Mouse (Mus musculus) brain, embryonic 14.5 days (tissue): ENCODE data around the gene 1700024P04Rik. TPM values are rescaled to one million over a fixed set of nuclear protein-coding genes. Genes with fewer than 3 reads are reported as not detected.
"Not testable (repeated sequence)": the region's sequence is repeated elsewhere in the genome, so short reads cannot be mapped to it uniquely, and the experiment has no call there.

ENCODE experiments used
- DNase-seq: peaks from one replicate; pipeline ENCODE4 v3.0.0-alpha.2; 2011; ENCODE audit warnings: low read depth
- CTCF ChIP-seq: fragments of 200-500 bp; IDR thresholded peaks from 2 replicates; pipeline ENCODE4 v1.5.1; 2012; ENCODE audit warnings: inconsistent platforms, mild to moderate bottlenecking, moderate library complexity, borderline replicate concordance; ENCODE audit not compliant: insufficient read depth, insufficient read length; ENCODE audit errors: extremely low read depth
- POLR2A ChIP-seq: fragments of 200-500 bp; IDR thresholded peaks from 2 replicates; pipeline ENCODE4 v1.6.1; 2012; ENCODE audit warnings: mild to moderate bottlenecking, inconsistent platforms, borderline replicate concordance; ENCODE audit not compliant: poor library complexity, insufficient read depth, insufficient read length, severe bottlenecking; ENCODE audit errors: extremely low read depth
- polyA plus RNA-seq: library from polyadenylated mRNA; depleted of rRNA; stranded (reverse); fragments of >200 nt; gene quantifications from 2 replicates; pipeline ENCODE4 v1.2.3, GENCODE M21; 2012; rRNA removed

1700024P04Rik gene
- polyA plus RNA-seq: not detected in 2 replicates

GRCm38 (mm10) chr13:98984465-98984864 is at the start of gene 1700024P04Rik:
Gene 1700024P04Rik (minus strand): TSS chr13:98984565.
- DNase-seq: no peak
- TF ChIP-seq CTCF (no peak), POLR2A (no peak)

- peak; percentile 68 for DNase-seq
- no peak for TF ChIP-seq POLR2A
- no peak for TF ChIP-seq CTCF
Observed at GRCm38 (mm10) chr13:99031223-99032216, 47.2 kb upstream of the 1700024P04Rik start.

GRCm38 (mm10) chr13:99030579-99031200 is 46.3 kb upstream of the 1700024P04Rik start:
- peak; percentile 69 for DNase-seq
- TF ChIP-seq CTCF (no peak), POLR2A (no peak)

- no peak for TF ChIP-seq CTCF
- no peak for TF ChIP-seq POLR2A
- DNase-seq: no peak
Observed at GRCm38 (mm10) chr13:99025268-99025667, 40.9 kb upstream of the 1700024P04Rik start.

GRCm38 (mm10) chr13:99022036-99022435 is 37.7 kb upstream of the 1700024P04Rik start:
- TF ChIP-seq CTCF (no peak), POLR2A (no peak)
- DNase-seq: peak; percentile 35

GRCm38 (mm10) chr13:99021181-99021580 is 36.8 kb upstream of the 1700024P04Rik start:
- no peak for TF ChIP-seq CTCF
- TF ChIP-seq POLR2A: no peak
- DNase-seq: peak; percentile 28

GRCm38 (mm10) chr13:99019831-99020669 is 35.7 kb upstream of the 1700024P04Rik start:
- no peak for DNase-seq
- no peak for TF ChIP-seq CTCF
- TF ChIP-seq POLR2A: no peak

GRCm38 (mm10) chr13:99018526-99019201 is 34.3 kb upstream of the 1700024P04Rik start:
- DNase-seq: peak; percentile 45
- TF ChIP-seq CTCF: no peak
- TF ChIP-seq POLR2A: no peak

GRCm38 (mm10) chr13:99016696-99017095 is 32.3 kb upstream of the 1700024P04Rik start:
- no peak for TF ChIP-seq CTCF
- TF ChIP-seq POLR2A: no peak
- no peak for DNase-seq

GRCm38 (mm10) chr13:99012891-99013290 is 28.5 kb upstream of the 1700024P04Rik start:
- no peak for DNase-seq
- no peak for TF ChIP-seq CTCF
- TF ChIP-seq POLR2A: no peak

- TF ChIP-seq POLR2A (no peak), CTCF (no peak)
- DNase-seq: no peak
Observed at GRCm38 (mm10) chr13:99008013-99008412, 23.6 kb upstream of the 1700024P04Rik start.

GRCm38 (mm10) chr13:99006389-99007099 is 22.2 kb upstream of the 1700024P04Rik start:
- TF ChIP-seq CTCF: no peak
- DNase-seq: no peak

GRCm38 (mm10) chr13:99001652-99002051 is 17.3 kb upstream of the 1700024P04Rik start:
- DNase-seq: not testable (repeated sequence)
